Mouse (Mus musculus) megakaryocyte, embryonic 14.5 days (primary cell): Measurements from ENCODE around the gene Kat6b.

Experiments used
- FLI1 ChIP-seq: IDR thresholded peaks from 2 replicates; pipeline ENCODE4 v1.6.1; 2012; ENCODE audit warnings: low read length, inconsistent platforms, mixed read lengths
- GATA1 ChIP-seq: IDR thresholded peaks from 3 replicates; pipeline ENCODE4 v1.6.1; 2012; ENCODE audit warnings: mixed read lengths, low read length, inconsistent platforms, borderline replicate concordance

- TF ChIP-seq GATA1 (no peak), FLI1 (no peak)
These were observed 127.7 kb downstream of the Kat6b start for GRCm38 (mm10) chr14:21608886-21609285.
